Mouse (Mus musculus): ENCODE data around the gene Spata13.

DNA sequence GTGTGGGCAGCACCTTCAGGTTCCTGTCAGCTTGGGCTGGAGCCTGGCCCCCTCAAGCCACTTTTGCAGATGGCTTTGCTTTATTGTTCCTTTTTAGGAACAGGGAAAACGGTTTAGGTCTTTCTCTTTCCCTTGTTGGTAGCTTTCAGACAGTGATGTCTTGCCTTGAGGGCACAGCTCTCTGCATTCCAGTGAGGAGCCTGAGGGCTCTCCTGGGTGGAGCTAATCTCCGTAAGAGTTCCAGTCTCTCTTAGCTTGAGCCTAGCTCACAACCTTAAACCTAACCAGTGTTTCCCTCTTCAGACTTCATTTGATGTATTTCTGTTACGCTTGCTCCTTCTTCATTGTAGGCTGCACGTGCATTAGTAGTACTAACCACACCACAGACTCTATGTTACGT lies 81.9 kb downstream of the Spata13 start:
- no peak for TF ChIP-seq CTCF (IDR thresholded peaks at IDR 0.05; ENCODE audit: low read depth)
- no peak for TF ChIP-seq EP300 (optimal IDR thresholded peaks at IDR 0.05)
